In the genomic region with DNA sequence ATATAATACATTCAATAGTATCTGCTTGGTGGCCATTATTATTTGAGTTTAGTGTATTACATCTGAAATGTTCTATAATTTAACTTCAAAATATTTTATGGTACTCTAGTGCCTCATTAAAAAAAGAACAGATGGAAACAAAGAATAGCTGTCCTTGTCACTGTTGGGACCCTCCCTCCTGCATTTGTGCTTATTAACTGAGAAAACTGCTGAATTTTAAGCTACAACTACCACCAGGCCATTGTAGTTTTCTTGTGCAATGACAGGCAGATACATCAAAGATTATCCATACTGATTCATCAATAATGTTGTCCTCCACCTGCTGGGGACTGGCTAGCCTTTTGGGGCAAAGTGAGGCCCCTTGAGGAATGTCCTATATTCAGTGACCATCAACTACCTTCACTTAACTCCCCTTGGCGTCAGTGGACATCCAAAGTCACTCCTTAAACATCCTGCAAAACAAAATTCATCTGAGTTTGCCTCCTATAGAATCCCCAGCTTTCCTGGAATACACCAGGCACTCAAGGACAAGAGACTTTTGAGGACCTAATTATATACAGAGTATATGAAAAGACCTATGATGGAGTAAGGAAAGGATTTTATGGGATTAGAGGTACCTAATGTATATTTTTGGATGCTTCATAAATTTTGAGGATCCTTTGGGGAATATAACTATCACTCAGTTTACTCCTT, we compare ENCODE assay signal across 35 mouse cellular contexts.
"Had no signal": no experiment of that assay in that cellular context is flagged by ENCODE, and none has a peak within 500 bp of the region (broad histone marks: within the 10 kb centered on the region; RNA-seq: fewer than 3 reads in every experiment).

No protein-coding gene starts in this region.

- ATAC-seq: hindbrain, embryonic 16.5 days; hindbrain, postnatal 0 days; inflammation-experienced regulatory T-cells, adult 6 months; intestine, embryonic 15.5 days; intestine, embryonic 16.5 days; intestine, postnatal 0 days had no signal

- H3K4me1 ChIP-seq: heart, embryonic 10.5 days; heart, embryonic 12.5 days; heart, embryonic 13.5 days; heart, embryonic 15.5 days; hindbrain, embryonic 10.5 days; hindbrain, embryonic 12.5 days; hindbrain, embryonic 13.5 days; hindbrain, embryonic 15.5 days; intestine, embryonic 15.5 days; kidney, embryonic 15.5 days had no signal

- DNase-seq: heart, postnatal 10 days; heart, postnatal 14 days; heart, postnatal 36 days; heart, postnatal 4 days; kidney, adult 11 months; kidney, adult 18-20 months; kidney, adult 2 months; kidney, adult 8-10 months; kidney, adult 9 months; kidney, postnatal 10 days; kidney, postnatal 14 days; kidney, postnatal 25 days; kidney, postnatal 36 days; kidney, postnatal 4 days; layer of hippocampus, adult 9-11 months; layer of hippocampus, postnatal 36 days had no signal

- H3K4me3 ChIP-seq: heart, embryonic 10.5 days; heart, embryonic 12.5 days; heart, embryonic 13.5 days; heart, embryonic 15.5 days; hindbrain, embryonic 10.5 days; hindbrain, embryonic 12.5 days; hindbrain, embryonic 13.5 days; hindbrain, embryonic 15.5 days; intestine, embryonic 15.5 days; kidney, embryonic 15.5 days; layer of hippocampus, adult 2 months had no signal

- H3K27me3 ChIP-seq: heart, embryonic 12.5 days; heart, embryonic 13.5 days; heart, embryonic 15.5 days; hindbrain, embryonic 12.5 days; hindbrain, embryonic 13.5 days; hindbrain, embryonic 15.5 days; intestine, embryonic 15.5 days; kidney, embryonic 15.5 days had no signal

- H3K9ac ChIP-seq: heart, embryonic 12.5 days; heart, embryonic 13.5 days; heart, embryonic 15.5 days; hindbrain, embryonic 12.5 days; hindbrain, embryonic 13.5 days; hindbrain, embryonic 14.5 days; hindbrain, embryonic 15.5 days; intestine, embryonic 15.5 days; kidney, embryonic 15.5 days had no signal

- H3K27ac ChIP-seq: heart, embryonic 10.5 days; heart, embryonic 13.5 days; heart, embryonic 15.5 days; hindbrain, embryonic 10.5 days; hindbrain, embryonic 12.5 days; hindbrain, embryonic 13.5 days; hindbrain, embryonic 14.5 days; hindbrain, embryonic 15.5 days; hindbrain, postnatal 0 days; intestine, embryonic 15.5 days; kidney, embryonic 15.5 days; kidney, postnatal 0 days; layer of hippocampus, adult 2 months had no signal

- H3K9me3 ChIP-seq: heart, embryonic 10.5 days; heart, embryonic 12.5 days; heart, embryonic 13.5 days; heart, embryonic 15.5 days; hindbrain, embryonic 10.5 days; hindbrain, embryonic 12.5 days; hindbrain, embryonic 13.5 days; hindbrain, embryonic 15.5 days; intestine, embryonic 15.5 days; kidney, embryonic 15.5 days had no signal

- H3K4me2 ChIP-seq: heart, embryonic 11.5 days; heart, embryonic 12.5 days; heart, embryonic 13.5 days; heart, embryonic 15.5 days; hindbrain, embryonic 12.5 days; hindbrain, embryonic 13.5 days; hindbrain, embryonic 14.5 days; hindbrain, embryonic 15.5 days; intestine, embryonic 15.5 days; kidney, embryonic 15.5 days had no signal
